Comparison of ENCODE assay signal across 7 mouse cellular contexts in genomic region chr11:72145182-72145876, GRCm38 (mm10). TPM values are rescaled to one million over a fixed set of nuclear protein-coding genes. Genes with fewer than 3 reads are reported as not detected.
DNase-seq lines count a peak whose midpoint lies in the region; ATAC-seq and TF ChIP-seq lines count a peak whose summit lies in the region.

No protein-coding gene starts in this region.

- H3K4me3 ChIP-seq in limb, embryonic 11.5 days (ENCODE audit: low read depth, low read length): no peak overlapping the region
- H3K4me3 ChIP-seq in limb, embryonic 10.5 days: no peak overlapping the region
- H3K4me3 ChIP-seq in testis, adult 2 months (ENCODE audit: control insufficient read depth, low read depth, low read length): no peak overlapping the region
- no peak overlapping the region for H3K4me3 ChIP-seq in midbrain, embryonic 15.5 days

- DNase-seq in limb, embryonic 11.5 days (ENCODE audit: low spot score): peak; percentile 49
- no peak for DNase-seq in limb, embryonic 10.5 days (ENCODE audit: low spot score)
- DNase-seq in ZHBTc4 (ENCODE audit: low read depth, low spot score): peak; percentile 87
- DNase-seq in kidney, postnatal 25 days: peak; percentile 69 to 73

- ATAC-seq in limb, embryonic 11.5 days (ENCODE audit: insufficient number of reproducible peaks, low FRiP score, low TSS enrichment, low read depth): no peak
- 0 out of 2 replicates have a peak, but pooled peaks have one; percentile 52 for ATAC-seq in common myeloid progenitor, adult 5-6 weeks (replicated peaks; ENCODE audit: low read depth, poor library complexity, severe bottlenecking)
- ATAC-seq in midbrain, embryonic 15.5 days (replicated peaks): no peak

- peak; percentile 78; the same call in 1 of the 2 replicates for TF ChIP-seq CTCF in testis, adult 2 months (IDR thresholded peaks at IDR 0.05; ENCODE audit: control insufficient read depth, insufficient read depth, insufficient replicate concordance, low read depth, low read length)

- H3K9me3 ChIP-seq in limb, embryonic 11.5 days (ENCODE audit: control insufficient read depth, low read length): no peaks in the 10 kb centered on the region
- H3K9me3 ChIP-seq in limb, embryonic 10.5 days (replicated peaks): no peaks in the 10 kb centered on the region
- no peaks in the 10 kb centered on the region for H3K9me3 ChIP-seq in midbrain, embryonic 15.5 days

- H3K4me1 ChIP-seq in limb, embryonic 11.5 days (ENCODE audit: control insufficient read depth, insufficient read depth, low read length): no peaks in the 10 kb centered on the region
- peaks cover 12% of the 10 kb centered on the region; the same call in 1 of the 2 replicates for H3K4me1 ChIP-seq in limb, embryonic 10.5 days
- H3K4me1 ChIP-seq in testis, adult 2 months (ENCODE audit: control insufficient read depth, insufficient read depth, low read length): no peaks in the 10 kb centered on the region
- H3K4me1 ChIP-seq in midbrain, embryonic 15.5 days: peaks cover 21% of the 10 kb centered on the region

- no peaks in the 10 kb centered on the region for H3K36me3 ChIP-seq in limb, embryonic 11.5 days (ENCODE audit: control insufficient read depth, insufficient read depth, low read length)
- H3K36me3 ChIP-seq in limb, embryonic 10.5 days: no peaks in the 10 kb centered on the region
- no peaks in the 10 kb centered on the region for H3K36me3 ChIP-seq in testis, adult 2 months (ENCODE audit: control insufficient read depth, insufficient read depth, low read length)
- no peaks in the 10 kb centered on the region for H3K36me3 ChIP-seq in midbrain, embryonic 15.5 days (replicated peaks)

- TF ChIP-seq POLR2A in testis, adult 2 months (IDR thresholded peaks at IDR 0.05; ENCODE audit: control insufficient read depth, low read depth, low read length): no peak

- no peak overlapping the region for H3K27ac ChIP-seq in limb, embryonic 11.5 days (replicated peaks; ENCODE audit: low read depth, low read length)
- H3K27ac ChIP-seq in limb, embryonic 10.5 days: no peak overlapping the region
- H3K27ac ChIP-seq in testis, adult 2 months (ENCODE audit: control insufficient read depth, insufficient read depth, low read depth, low read length): no peak overlapping the region
- H3K27ac ChIP-seq in midbrain, embryonic 15.5 days: no peak overlapping the region

- H3K27me3 ChIP-seq in limb, embryonic 11.5 days (ENCODE audit: control insufficient read depth, insufficient read depth, low read length): no peaks in the 10 kb centered on the region
- no peaks in the 10 kb centered on the region for H3K27me3 ChIP-seq in limb, embryonic 10.5 days (ENCODE audit: low read depth, poor library complexity, severe bottlenecking)
- H3K27me3 ChIP-seq in testis, adult 2 months (ENCODE audit: control insufficient read depth, insufficient read depth, low read length): no peaks in the 10 kb centered on the region
- H3K27me3 ChIP-seq in midbrain, embryonic 15.5 days (replicated peaks): no peaks in the 10 kb centered on the region

- H3K9ac ChIP-seq in limb, embryonic 11.5 days (ENCODE audit: low read length): no peak overlapping the region
- no peak overlapping the region for H3K9ac ChIP-seq in midbrain, embryonic 15.5 days

- no peak overlapping the region for H3K4me2 ChIP-seq in limb, embryonic 11.5 days (ENCODE audit: low read depth, severe bottlenecking)
- no peak overlapping the region for H3K4me2 ChIP-seq in midbrain, embryonic 15.5 days

- 6% methylated on average over 2 of the region's 2 CpGs for WGBS in limb, embryonic 11.5 days
- WGBS in limb, embryonic 10.5 days: 15% methylated on average over 2 of the region's 2 CpGs
- 7% methylated on average over 2 of the region's 2 CpGs for WGBS in midbrain, embryonic 15.5 days

RNA-seq across cellular contexts. Expression of gene Pitpnm3, which starts 9.8 kb away (rescaled TPM):
- 0.24 TPM in 1 of 2 replicates, not detected in the other for polyA plus RNA-seq in limb, embryonic 11.5 days (2014; fragmentation: Nextera tagmentation; extraction: Ambion mirVana)
- 0.03 and 0.04 TPM in 2 replicates for polyA plus RNA-seq in limb, embryonic 10.5 days (2016; fragmentation: Nextera tagmentation; extraction: Ambion mirVana)
- not detected in 2 replicates for total RNA-seq in common myeloid progenitor, adult 5-6 weeks (2017)
- polyA plus RNA-seq in testis, adult 2 months (2012; rRNA removed): 2.6 and 3.2 TPM in 2 replicates
- polyA plus RNA-seq in midbrain, embryonic 15.5 days (2015; fragmentation: Nextera tagmentation; extraction: Ambion mirVana): 4.8 and 5.3 TPM in 2 replicates
